Mouse (Mus musculus) embryo, embryonic 9.5 days (tissue): ENCODE data around the gene Prlr.

Experiments used
- DNase-seq: peaks from one replicate; pipeline ENCODE4 v3.0.0-alpha.2; 2017; ENCODE audit errors: extremely low spot score

Prlr gene

DNA sequence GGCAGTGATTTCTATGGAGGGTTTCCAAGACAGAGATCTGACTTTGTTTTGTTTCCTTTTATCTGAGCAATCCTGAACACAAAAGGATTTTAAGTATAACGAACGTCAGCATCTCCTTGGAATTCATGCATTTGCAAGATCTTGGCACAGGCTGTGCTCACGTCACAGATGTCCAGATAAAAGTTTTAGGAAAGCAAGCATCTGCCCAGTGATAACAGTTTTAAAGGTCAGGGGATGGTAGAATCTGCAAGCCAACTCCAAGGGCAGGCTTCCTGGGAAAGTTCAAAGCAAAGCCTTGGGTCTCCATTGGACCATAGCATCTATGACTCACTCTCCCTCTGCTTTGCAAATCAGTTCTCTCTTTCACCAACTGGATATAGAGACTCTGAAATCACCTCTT, 153.6 kb downstream of the Prlr start:
- no peak for DNase-seq

DNA sequence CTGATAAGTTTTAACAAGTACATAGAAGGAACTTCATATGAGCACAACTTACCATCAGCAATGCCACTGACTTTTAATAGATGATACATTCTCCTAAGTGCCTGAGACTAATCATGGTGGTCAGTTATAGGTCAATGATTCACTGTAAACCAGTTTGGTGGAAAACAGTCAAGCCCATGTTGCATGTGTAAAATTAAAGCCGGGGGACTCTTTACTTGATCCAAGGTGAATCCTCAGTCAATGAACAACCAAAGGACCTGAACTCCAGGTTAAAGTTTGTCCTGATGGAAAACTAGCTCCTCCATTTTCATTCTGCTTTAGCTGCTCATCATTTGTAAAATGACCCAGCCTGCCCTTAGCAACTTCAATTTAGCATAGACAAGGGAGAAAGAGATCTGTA, 155.5 kb downstream of the Prlr start:
- no peak for DNase-seq

DNA sequence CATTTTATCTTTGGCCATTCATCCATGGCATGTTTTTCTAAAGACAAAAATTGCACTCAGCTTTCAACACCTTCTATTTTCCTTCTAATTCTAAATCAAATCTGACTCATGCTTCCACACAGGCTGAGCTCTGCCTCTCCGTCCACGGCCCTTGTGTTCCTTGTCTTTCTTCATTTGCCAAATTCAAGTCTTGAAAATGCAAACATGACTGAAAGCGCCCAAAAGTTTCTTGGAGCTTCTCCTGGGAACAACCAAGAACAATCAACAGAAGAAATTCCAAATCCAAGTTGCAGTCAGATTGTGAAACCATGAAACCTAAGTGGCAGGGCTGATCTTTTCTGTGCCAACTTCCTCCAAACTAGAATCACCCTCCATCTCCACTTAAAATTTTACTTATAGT, 161.6 kb downstream of the Prlr start:
- DNase-seq, result no peak

DNA sequence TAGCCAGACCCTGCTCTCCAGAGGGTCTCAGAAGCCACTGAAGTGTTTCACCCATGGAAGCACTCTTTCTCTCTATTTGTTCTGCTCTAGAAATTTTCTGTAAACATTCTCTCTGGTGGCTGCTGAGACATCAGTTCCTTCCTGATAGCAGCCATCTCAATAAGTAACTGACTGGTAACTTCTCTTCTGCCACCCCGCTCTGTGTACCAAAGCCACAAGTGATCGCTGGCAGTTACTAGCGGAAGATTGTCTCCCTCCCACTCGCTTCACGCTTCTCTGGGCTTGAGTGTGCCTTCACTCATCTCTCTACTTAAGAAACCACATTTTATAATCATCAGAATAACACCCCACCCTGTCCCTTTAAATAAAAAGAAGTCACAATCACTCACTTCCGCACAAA, 170.0 kb downstream of the Prlr start:
- no peak for DNase-seq

DNA sequence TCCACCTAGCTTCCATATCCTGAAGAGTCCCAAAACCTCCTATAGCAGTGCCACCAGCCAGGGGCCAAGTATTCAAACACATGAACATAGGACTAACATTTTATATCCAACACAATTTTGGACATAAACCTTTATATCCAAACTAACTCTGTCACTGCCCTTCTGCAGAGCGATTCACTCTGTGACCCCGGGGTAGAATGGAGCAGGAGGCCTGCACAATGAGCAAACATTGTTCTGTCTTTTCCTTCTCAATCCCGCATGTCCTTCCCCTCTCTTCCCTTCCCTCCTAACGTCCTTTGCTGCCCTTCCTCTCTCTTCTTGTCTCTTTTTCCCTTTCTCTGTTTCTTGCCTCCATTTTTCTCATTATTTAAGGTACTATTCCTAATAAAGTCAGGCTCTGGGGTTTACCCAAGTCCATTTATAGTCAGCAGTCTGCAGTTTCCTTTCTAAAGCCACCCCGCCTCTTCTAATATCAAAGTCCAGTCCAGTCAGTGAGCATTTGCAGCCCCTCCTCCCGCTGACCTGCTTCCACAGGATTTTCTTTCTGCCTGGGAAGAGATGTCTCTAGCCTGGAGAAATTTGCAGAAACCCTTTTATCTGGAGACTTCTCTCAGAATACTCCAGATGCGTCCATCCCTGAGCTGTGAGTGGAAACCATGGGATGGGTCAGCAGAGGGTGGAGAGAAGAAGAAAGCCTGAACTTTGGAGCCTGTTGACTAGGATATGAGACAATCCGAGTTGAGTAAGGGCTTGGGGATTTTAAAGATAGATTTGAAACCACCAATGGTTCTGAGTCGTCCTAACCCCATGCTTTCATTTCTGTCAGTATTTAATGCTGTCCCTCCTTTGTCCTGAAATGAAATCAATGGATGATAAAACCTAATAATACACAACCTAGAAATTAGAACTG, 181.3 kb downstream of the Prlr start, which contains the start of gene Agxt2:
Gene Agxt2 (plus strand): TSS at position 494 of the 910 bp plus-strand sequence.
- no peak for DNase-seq

DNA sequence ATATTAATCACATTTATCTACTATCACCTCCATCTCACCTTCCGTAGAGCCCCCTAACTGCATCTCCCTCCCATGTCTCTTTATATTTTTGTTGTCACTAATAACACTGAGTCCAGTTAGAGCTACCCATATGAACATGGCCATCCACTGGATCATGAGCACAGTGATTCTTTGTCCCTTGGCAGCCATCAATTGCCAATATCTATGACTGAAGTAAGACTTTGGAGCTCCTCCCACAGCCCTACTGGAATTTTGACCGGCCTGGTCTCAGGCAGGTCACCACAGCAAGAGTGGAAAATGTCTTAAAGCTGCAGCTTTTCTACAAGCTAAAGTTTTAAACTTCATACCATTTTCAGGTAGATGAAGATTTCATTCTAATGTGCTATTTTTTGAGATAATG, 189.3 kb downstream of the Prlr start:
- DNase-seq, result no peak

DNA sequence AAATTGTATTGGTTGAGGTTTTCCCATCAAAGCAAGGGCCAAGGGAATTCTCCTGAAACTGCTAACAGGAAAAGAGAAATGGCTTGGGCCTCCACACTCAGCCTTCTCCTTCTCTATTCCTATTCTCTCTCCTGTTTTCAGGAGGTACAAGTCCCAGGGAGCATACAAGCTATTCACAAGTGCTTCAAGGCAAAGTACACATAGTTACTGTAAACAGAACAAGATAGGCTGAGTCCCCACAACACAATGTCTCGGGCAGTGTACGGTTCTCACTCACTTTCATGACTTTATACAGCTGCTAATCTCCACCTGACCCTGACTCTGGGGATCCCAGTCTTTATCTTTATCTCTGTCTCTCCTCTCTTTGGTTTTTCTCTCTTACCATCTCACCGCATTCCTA, 198.4 kb downstream of the Prlr start:
- DNase-seq, result no peak

DNA sequence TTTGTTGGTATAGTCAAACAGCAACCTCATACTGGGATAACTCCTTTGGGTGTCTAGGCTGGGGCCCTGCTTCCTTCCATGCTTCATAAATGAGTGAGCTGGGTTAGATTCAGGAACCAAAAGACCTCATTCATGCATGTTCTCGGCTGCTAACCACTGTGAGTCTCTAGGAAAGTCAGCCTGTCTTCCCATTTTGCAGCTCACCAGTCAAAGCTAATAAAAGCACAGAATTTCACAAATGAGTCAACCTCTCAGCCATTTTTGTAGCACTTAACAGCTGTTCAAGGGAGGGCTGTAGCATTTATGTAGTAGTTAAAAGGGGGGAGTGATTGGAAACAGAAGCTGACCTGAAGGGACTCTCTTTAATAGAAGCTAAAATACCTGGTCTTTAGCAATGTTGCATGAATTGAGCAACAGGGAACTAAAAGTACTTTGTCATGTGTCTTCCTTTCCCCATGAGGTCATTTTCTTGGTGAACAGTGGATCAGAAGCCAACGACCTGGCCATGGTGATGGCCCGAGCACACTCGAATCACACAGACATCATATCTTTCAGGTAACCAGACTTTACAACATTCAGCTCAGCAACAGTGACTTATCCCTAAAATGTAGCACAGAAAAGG, 201.4 kb downstream of the Prlr start:
- DNase-seq, result no peak

DNA sequence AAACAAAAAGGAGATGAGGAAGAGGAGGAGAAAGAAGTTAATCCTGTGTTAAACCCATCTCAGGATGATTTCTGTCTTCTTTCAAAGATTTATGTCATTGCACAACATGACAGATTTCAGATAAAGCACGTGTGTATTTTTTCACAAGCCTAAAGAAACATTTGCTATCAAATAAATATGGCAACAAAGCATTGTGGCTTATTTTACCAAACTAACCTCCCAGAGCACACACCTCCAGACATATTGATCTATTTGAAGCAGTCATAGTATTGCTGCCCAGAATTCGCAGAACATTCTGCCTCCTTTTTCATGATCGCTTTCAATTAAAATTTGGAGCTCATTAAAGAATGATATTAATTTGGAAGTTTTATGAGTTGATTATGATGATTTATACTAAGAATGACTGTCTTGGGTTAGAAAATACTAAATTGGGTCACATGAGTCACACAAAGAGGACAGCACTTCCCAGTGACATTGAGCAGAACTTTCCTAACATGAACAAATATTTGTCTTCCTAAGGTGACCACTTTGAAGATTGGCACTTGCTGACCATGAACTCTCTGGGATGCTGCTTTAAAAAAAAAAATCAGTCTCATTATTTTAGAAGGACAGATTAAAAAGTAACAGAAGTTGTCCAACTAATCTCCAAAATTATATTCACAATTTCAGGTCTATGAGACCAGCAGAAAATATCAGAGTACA, 202.9 kb downstream of the Prlr start:
- no peak for DNase-seq

DNA sequence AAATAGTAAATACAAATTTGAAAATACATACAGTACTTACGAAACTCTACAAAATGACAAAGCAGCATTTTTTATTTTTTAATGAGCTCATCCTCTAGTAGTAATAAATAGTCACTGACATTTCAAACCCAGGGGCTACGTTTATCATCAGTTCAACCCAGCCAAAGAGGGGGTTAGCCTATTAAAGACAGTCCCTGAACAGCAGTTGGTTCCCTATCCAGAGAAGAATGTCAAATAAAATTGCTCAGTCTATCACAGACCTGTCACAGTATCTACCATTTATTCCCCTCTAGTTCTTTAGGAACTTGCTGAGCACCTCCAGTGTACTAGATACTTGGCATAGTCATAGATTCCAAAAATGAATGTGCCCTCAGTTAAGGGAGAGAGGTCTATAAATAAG, 210.2 kb downstream of the Prlr start:
- DNase-seq, result no peak
